Mouse (Mus musculus) erythroblast, embryonic 14.5 days (primary cell): ENCODE data around the gene Hist1h3d.

ENCODE experiments used
- GATA1 ChIP-seq: IDR thresholded peaks from 2 replicates; pipeline ENCODE4 v1.6.1; 2012; ENCODE audit warnings: low read length, inconsistent platforms, mixed read lengths
- TAL1 ChIP-seq: IDR thresholded peaks from 3 replicates; pipeline ENCODE4 v1.6.1; 2012; ENCODE audit warnings: low read length, inconsistent platforms, mixed read lengths

GRCm38 (mm10) chr13:23529480-23530165 is 45.9 kb upstream of the Hist1h3d start:
- TF ChIP-seq GATA1 (no peak), TAL1 (no peak)
